Mouse (Mus musculus): Measurements from ENCODE around the gene Lmbrd1. TPM values are rescaled to one million over a fixed set of nuclear protein-coding genes. Genes with fewer than 3 reads are reported as not detected.
A peak's percentile ranks its signal among the peaks of the same experiment; 100 is the strongest.
"Not testable (repeated sequence)": the region's sequence is repeated elsewhere in the genome, so short reads cannot be mapped to it uniquely, and the experiment has no call there.

The Lmbrd1 gene
- total RNA-seq (2021): 10 to 100 TPM; 26.3 to 31.0 TPM
- long read RNA-seq, experiment 1, full-length matches to known transcripts: 22 of 34 reads
- long read RNA-seq, experiment 1, partial matches to known transcripts: 0 of 34 reads
- long read RNA-seq, experiment 1, other reads (novel, unspliced or antisense): 12 of 34 reads
- long read RNA-seq, experiment 2, full-length matches to known transcripts: 41 of 51 reads
- long read RNA-seq, experiment 2, partial matches to known transcripts: 0 of 51 reads
- long read RNA-seq, experiment 2, other reads (novel, unspliced or antisense): 10 of 51 reads

- DNase-seq: peak; percentile 89
These were observed at the start of gene Lmbrd1 for GRCm38 (mm10) chr1:24678205-24678917. Gene Lmbrd1, plus strand, starts transcription at chr1:24678630.

DNA sequence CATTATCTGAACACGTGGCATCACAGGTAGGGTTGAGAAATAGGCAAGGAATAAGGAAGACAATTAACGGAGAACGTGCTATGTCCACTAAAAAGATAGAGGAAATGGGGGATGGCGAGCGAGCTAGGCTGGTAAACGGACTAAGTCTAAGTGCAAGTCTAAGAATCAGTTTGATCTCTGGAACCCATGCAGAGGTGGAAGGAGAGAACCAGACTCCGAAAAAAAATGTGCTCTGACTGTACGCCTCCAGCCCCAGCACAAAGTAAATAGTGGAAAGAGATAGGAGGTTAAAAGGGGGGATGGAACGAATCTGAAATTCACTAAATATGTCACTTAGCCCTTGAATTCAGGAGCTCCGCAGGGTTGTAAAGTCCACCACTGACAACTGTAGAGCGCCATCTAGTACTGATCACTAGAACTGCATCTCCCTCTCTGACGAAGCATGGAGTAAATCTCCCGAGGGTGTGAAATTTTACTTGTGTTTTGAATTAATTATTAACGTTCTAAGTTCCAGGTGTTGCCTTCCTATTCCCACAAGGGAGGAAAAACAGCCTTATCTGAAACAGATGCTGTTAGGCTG, 44.8 kb upstream of the Lmbrd1 start:
- no peak for DNase-seq

GRCm38 (mm10) chr1:24650100-24650499, 28.3 kb upstream of the Lmbrd1 start:
- no peak for DNase-seq

- no peak for DNase-seq
These were observed 18.5 kb upstream of the Lmbrd1 start for GRCm38 (mm10) chr1:24659914-24660313.

DNA sequence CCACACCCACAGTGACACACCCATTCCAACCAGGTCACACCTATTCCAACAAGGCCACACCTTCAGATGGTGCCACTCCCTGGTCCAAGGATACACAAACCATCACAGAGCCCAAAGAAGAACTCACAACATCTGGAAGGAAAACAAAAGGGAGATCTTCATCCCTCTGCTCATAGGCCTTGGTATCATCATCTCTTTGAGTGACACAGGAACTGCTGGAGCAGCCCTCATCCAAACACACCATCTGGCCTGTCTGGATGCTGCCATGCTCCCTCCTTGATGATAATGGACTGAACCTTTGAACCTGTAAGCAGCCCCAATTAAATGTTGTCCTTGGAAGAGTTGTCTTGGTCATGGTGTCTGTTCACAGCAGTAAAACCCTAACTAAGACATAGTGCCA, 17.8 kb upstream of the Lmbrd1 start:
- not testable (repeated sequence) for DNase-seq

DNA sequence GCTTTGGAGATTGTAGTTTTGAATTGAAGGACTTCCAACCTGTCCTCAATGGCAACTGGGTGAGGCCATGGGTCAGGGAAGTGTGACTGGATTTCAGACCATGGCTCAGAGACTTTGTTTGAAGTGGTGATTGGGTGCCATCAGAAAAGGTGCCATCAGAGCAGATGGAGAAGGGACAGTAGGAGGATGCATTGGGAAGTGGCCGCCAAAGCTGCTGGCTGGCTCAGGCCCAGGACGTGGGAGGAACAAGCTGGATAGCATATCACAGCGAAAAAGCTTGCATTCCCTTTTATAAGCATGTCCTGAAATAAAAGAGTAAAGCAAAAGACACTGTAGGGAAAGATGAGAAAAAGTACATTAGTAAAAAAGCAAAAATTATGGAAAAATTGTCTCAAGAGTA, 16.9 kb upstream of the Lmbrd1 start:
- DNase-seq: no peak

- DNase-seq: no peak
These were observed 14.3 kb upstream of the Lmbrd1 start for GRCm38 (mm10) chr1:24664158-24664557.

DNA sequence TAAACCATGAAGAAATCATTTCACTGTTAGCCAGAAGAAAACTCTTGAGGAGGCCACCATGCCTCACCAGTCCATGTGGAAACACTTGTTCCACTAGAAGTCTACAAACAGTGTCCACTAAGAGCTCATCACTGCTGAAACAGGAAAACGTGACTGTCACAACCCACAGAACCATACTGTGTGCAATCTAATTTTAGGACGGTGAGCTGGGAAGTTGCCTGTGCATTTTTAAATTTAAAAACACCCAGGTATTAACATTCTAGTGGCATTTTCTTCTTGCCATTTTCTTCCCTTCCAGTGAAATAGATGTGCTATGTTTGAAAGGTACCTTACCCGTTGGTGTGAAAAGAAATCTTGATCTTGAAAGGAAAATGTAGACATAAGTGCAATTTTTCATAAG, 5.2 kb upstream of the Lmbrd1 start:
- no peak for DNase-seq

- no peak for DNase-seq
These were observed 724 bp upstream of the Lmbrd1 start for GRCm38 (mm10) chr1:24677706-24678105.

- no peak for DNase-seq
These were observed 641 bp downstream of the Lmbrd1 start for GRCm38 (mm10) chr1:24679071-24679470.

- no peak for DNase-seq
These were observed 2.6 kb downstream of the Lmbrd1 start for GRCm38 (mm10) chr1:24680991-24681390.

DNA sequence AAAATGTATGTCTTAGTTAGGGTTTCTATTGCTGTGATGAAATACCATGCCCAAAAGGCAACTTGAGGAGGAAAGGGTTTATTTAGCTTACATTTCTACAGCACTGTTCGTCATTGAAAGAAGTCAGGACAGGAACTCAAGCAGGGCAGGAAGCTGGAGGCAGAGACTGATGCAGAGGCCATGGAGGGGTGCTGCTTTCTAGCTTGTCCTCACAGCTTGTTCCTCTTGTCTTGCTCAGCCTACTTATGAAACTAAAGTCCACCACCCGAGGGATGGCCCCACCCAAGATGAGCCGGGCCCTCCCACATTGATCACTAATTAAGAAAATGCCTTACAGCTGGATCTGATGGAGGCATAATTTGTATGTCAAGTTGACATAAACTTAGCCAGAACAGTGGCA, 3.5 kb downstream of the Lmbrd1 start:
- no peak for DNase-seq

DNA sequence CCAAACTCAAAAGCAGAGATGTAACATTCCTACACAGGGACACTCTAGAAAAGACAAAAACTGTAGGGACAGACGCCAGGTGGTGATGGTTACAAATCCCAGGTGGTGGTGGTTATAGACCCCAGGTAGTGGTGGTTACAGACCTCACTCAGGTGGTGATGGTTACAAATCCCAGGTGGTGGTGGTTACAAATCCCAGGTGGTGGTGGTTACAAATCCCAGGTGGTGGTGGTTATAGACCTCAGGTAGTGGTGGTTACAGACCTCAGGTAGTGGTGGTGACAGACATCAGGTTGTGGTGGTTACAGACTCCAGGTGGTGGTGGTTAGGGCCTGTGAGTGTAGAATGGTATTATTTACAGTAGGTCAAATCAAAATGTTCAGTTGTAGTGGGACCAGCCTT, 5.5 kb downstream of the Lmbrd1 start:
- DNase-seq: no peak

GRCm38 (mm10) chr1:24685606-24686005, 7.2 kb downstream of the Lmbrd1 start:
- no peak for DNase-seq

DNA sequence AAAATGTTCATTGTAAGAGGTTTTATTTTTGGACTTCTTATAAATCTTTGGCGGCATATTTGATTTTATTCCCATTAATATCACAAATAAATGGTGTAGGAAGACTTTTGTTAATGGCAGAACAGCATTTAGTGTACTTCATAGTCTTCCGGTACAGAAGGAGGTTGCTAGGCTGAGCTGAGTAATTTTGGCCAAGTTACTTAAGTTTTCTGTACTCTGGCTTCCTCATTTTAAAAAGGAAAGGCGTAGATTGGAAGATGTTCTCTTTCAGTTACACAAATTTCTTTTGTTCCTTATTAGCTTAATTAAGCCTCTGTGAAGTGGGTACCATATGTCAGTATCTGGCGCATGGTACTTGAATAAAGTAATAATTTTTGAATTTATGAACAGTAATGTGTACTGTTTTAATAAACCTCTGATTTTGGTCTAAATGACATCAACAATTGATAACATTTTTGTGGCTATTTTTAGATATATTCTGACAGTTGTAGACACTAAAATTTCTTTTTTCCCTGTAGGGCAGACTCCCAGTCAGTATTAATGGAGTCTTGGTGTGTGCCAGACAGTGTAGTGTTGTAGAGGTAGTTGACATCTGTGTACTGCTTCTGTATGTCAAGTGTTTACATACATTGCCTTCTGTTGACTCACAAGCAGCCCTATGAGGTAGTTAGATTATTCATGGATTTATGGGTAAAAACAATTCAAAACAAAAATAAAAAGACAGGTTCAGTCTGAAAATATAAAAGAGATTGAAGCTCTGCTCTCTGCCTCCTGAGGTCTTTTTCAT, 8.0 kb downstream of the Lmbrd1 start:
- no peak for DNase-seq

GRCm38 (mm10) chr1:24697677-24698076, 19.2 kb downstream of the Lmbrd1 start:
- no peak for DNase-seq

DNA sequence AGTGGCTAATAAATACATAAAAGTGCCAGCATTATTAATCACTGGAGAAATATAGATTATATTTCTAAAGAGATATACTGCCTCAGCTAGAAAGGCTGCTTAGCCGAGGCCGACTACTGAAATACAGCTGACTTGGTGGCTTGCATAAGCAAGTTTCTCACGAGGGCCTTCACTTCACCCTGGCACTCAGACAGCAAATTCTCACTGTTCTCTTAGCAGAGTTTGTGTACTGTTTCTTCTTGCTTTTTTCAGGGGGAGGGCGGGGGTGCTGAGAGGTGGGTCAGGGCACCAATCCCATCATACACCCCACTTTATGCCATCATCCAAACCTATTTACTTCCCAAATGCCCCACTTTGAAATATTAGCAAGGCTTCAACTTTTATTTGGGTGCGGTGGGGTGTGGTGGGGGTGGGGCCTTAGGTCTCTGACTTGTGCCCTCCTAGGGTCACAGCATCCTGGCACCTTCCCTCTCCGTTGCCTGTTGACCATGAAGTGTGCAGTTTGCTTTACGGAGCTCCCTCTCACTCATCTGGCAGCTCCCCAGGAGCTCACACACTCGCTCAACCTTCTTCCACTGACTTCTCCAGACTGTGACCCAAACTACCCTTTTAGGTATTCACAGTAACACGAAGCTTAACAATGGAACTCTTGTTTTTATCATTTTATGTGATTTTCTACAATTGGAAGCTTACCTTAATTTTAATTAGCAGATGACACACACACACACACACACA, 19.9 kb downstream of the Lmbrd1 start:
- no peak for DNase-seq

GRCm38 (mm10) chr1:24699320-24699719, 20.9 kb downstream of the Lmbrd1 start:
- no peak for DNase-seq

GRCm38 (mm10) chr1:24700241-24700640, 21.8 kb downstream of the Lmbrd1 start:
- DNase-seq: no peak

DNA sequence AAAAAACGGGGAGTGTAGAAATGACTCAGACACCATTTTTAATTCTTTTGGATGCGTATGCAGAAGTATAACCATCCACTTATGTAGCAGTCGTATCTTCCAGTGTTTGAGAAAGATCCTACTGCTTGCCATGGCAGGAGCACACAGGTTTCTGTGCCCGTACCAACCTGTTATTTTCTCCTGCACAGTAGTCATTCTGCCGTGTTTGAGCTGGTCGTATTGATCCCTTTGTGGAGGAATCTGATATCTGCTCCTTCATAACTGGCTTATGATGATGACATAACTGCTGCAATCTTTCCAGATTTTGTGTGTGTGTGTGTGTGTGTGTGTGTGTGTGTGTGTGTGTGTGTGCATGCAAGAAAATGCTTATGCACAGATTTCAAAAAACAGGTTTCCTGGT, 25.4 kb downstream of the Lmbrd1 start:
- DNase-seq: no peak

DNA sequence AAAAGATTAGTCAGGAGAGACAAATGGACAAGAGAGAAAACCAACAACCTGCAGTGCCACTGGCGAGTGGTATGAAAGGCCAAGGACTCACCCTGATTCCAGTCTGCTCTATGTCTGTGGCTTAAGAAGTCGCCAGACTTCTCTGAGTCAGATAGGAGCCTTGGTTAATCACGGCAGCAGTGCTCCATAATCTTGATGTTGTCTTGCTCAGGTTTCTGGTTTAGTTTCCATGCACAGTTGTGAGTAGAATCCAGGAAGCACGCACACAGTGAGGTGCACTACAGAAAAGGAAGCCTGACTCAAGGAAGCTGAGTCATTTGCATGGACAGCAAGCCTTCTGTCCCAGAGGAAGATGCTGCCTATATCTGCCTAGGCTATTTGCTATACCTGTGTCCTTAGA, 37.9 kb downstream of the Lmbrd1 start:
- no peak for DNase-seq

DNA sequence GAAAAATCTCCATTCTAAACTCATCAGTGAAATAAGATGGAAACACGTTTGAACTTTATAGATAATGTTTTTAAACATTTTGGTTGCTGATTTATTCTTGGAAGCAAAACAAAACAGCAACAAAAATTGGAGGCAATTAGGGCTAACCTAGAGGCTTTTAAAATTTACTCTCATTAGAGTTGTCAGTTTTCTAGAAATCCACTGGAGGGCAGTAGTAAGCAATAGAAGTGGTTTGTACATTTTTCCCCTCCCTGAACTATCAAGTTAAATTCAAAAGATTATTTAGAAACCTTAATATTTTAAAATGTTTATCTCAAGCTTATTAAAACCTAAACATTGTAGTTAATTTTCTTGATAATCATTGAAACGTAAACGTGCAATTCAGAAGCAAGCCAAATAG, 41.2 kb downstream of the Lmbrd1 start:
- DNase-seq: no peak

Data from gastrocnemius, postnatal 25 days (tissue).